Mouse (Mus musculus) cerebellum, adult 2 months (tissue): Measurements from ENCODE around the gene Madd.

Experiments
- CTCF ChIP-seq: fragments of 200-500 bp; IDR thresholded peaks from 2 replicates; pipeline ENCODE4 v1.5.1; 2011; ENCODE audit warnings: low read depth, mild to moderate bottlenecking, control low read depth, low read length, moderate library complexity, borderline replicate concordance; ENCODE audit not compliant: insufficient read depth
- POLR2A ChIP-seq: fragments of 200-500 bp; IDR thresholded peaks from 2 replicates; pipeline ENCODE4 v1.6.1; 2011; ENCODE audit warnings: low read length, control low read depth, borderline replicate concordance; ENCODE audit not compliant: insufficient read depth

- no peak for TF ChIP-seq CTCF
- no peak for TF ChIP-seq POLR2A
Observed at GRCm38 (mm10) chr2:91151331-91151730, 32.3 kb downstream of the Madd start.
